ENCODE assay signal across 9 mouse cellular contexts in the genomic region with DNA sequence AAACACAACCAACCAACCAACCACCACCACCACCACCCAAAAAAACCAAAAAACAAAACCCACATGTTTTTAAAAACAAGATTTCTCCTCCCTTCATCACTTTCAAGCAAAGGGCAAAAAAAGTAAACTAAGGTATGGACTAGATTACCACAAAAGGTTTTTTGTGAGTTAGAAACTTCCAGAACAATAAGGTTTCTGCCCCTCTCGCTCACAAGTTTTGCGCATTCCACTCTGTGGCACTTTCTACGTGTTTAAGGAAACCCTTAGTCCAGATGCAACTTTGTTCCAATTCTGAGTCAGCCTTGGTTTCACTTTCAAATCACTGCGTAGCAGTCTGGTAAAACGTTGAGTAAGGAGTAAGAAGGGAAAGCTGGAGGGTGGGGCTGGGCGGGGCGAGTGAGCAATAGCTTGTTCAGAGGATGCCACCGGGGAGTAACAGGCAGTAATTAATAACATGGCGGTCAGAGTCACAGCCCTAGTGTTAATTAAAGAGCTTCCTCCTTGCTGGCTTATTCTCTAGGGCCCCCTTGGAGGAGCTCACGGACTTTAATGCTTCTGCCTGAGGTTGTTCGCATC. TPM values are rescaled to one million over a fixed set of nuclear protein-coding genes. Genes with fewer than 3 reads are reported as not detected.
DNase-seq lines count a peak whose midpoint lies in the region; ATAC-seq and TF ChIP-seq lines count a peak whose summit lies in the region.
"Had no signal": no experiment of that assay in that cellular context is flagged by ENCODE, and none has a peak within 500 bp of the region (broad histone marks: within the 10 kb centered on the region; RNA-seq: fewer than 3 reads in every experiment).

No protein-coding gene starts in this region.

- H3K4me1 ChIP-seq in liver, postnatal 0 days (ENCODE audit: insufficient read depth) = peaks cover 29% of the 10 kb centered on the region
- H3K4me1 ChIP-seq in stomach, embryonic 14.5 days (ENCODE audit: control insufficient read depth, insufficient read depth, low read length) = no peaks in the 10 kb centered on the region
- H3K4me1 ChIP-seq: neural tube, embryonic 12.5 days had no signal

- no peaks in the 10 kb centered on the region for H3K9me3 ChIP-seq in liver, postnatal 0 days (ENCODE audit: low read length)
- no peaks in the 10 kb centered on the region for H3K9me3 ChIP-seq in stomach, embryonic 14.5 days (ENCODE audit: control insufficient read depth, low read depth, low read length)
- H3K9me3 ChIP-seq: neural tube, embryonic 12.5 days had no signal

- no peak for TF ChIP-seq EP300 in liver, postnatal 0 days (IDR thresholded peaks at IDR 0.05; ENCODE audit: low read depth)

- H3K4me2 ChIP-seq in liver, postnatal 0 days (ENCODE audit: low read depth, low read length) = peak overlapping the region; percentile 47
- H3K4me2 ChIP-seq in stomach, embryonic 14.5 days (replicated peaks; ENCODE audit: low read depth, low read length) = no peak overlapping the region
- H3K4me2 ChIP-seq: neural tube, embryonic 12.5 days had no signal

- no peaks in the 10 kb centered on the region for H3K27me3 ChIP-seq in liver, postnatal 0 days (ENCODE audit: insufficient read depth, low read length)
- H3K27me3 ChIP-seq in stomach, embryonic 14.5 days (ENCODE audit: control insufficient read depth, insufficient read depth, low read length) = no peaks in the 10 kb centered on the region
- H3K27me3 ChIP-seq: neural tube, embryonic 12.5 days had no signal

- WGBS in liver, postnatal 0 days (ENCODE audit: insufficient replicate concordance) = 39% methylated on average over 11 of the region's 11 CpGs
- WGBS in large intestine, adult 2 months = 10% methylated on average over 11 of the region's 11 CpGs
- 65% methylated on average over 11 of the region's 11 CpGs for WGBS in stomach, embryonic 14.5 days

- intact Hi-C loops in left cerebral cortex, postnatal 10 days (cut with DNase I) = no loop called here

- peak; percentile 41 for DNase-seq in liver, postnatal 0 days
- DNase-seq in liver = no peak
- peak; percentile 50 for DNase-seq in Muller cell, postnatal 12 days (ENCODE audit: inconsistent ontology term)
- DNase-seq in heart, adult 8-10 months (ENCODE audit: low spot score) = peak; percentile 80
- DNase-seq in large intestine, adult 2 months (ENCODE audit: low read depth, low spot score) = peak; percentile 89
- DNase-seq in left cerebral cortex, adult 18-20 months (ENCODE audit: low spot score in 2 of 2) = no peak
- DNase-seq in left cerebral cortex, postnatal 10 days (ENCODE audit: extremely low spot score in 1 of 2, low spot score in 2 of 2) = no peak

- peak overlapping the region; percentile 15; the same call in 1 of the 2 replicates for H3K4me3 ChIP-seq in liver, postnatal 0 days (ENCODE audit: low read depth, low read length)
- no peak overlapping the region for H3K4me3 ChIP-seq in stomach, embryonic 14.5 days (ENCODE audit: low read depth, low read length)
- H3K4me3 ChIP-seq: neural tube, embryonic 12.5 days had no signal

- H3K9ac ChIP-seq in liver, postnatal 0 days (replicated peaks) = 0 out of 2 replicates have a peak overlapping the region, but pooled peaks have one; percentile 7
- no peak overlapping the region for H3K9ac ChIP-seq in stomach, embryonic 14.5 days (replicated peaks; ENCODE audit: low read depth, low read length)
- H3K9ac ChIP-seq: neural tube, embryonic 12.5 days had no signal

- no peaks in the 10 kb centered on the region for H3K36me3 ChIP-seq in liver, postnatal 0 days (replicated peaks; ENCODE audit: insufficient read depth, low read length)
- H3K36me3 ChIP-seq in stomach, embryonic 14.5 days (ENCODE audit: control insufficient read depth, insufficient read depth, low read length) = no peaks in the 10 kb centered on the region
- H3K36me3 ChIP-seq: neural tube, embryonic 12.5 days had no signal

- peak overlapping the region; percentile 57; the same call in 1 of the 2 replicates for H3K27ac ChIP-seq in liver, postnatal 0 days (ENCODE audit: low read depth)
- H3K27ac ChIP-seq in stomach, embryonic 14.5 days (ENCODE audit: low read length) = no peak overlapping the region
- H3K27ac ChIP-seq: neural tube, embryonic 12.5 days had no signal

- ATAC-seq in liver, postnatal 0 days = peak; percentile 58; the same call in 1 of the 2 replicates
- 0 out of 2 replicates have a peak, but pooled peaks have one; percentile 53 for ATAC-seq in stomach, embryonic 14.5 days (ENCODE audit: insufficient number of reproducible peaks, insufficient read depth, low FRiP score, low read depth)

- TF ChIP-seq CTCF in liver, postnatal 0 days (IDR thresholded peaks at IDR 0.05; ENCODE audit: low read depth) = no peak

RNA-seq across cellular contexts. Expression of a gene that starts 34.0 kb away (rescaled TPM):
- 3.5 and 4.0 TPM in 2 replicates for polyA plus RNA-seq in liver, postnatal 0 days (2015; fragmentation: Nextera tagmentation; extraction: Ambion mirVana)
- total RNA-seq in heart, adult 8-10 months (2022) = 10 to 100 TPM; 28.8 to 35.6 (median 30.2) TPM
- 16.9 and 36.3 TPM in 2 replicates for polyA plus RNA-seq in large intestine, adult 2 months (2012; rRNA removed)
- 36.5 and 41.6 TPM in 2 replicates for polyA plus RNA-seq in stomach, embryonic 14.5 days (2014; fragmentation: Nextera tagmentation; extraction: Ambion mirVana)
- 10 to 100 TPM; 71.1 TPM for total RNA-seq in left cerebral cortex, adult 18-20 months (2021)
- 10 to 100 TPM; 61.8 to 74.7 TPM for total RNA-seq in left cerebral cortex, postnatal 10 days (2021)

Comparison
In these comparisons a context has a peak if more than half of its experiments do, and no peak if none do; other contexts are left out.
1. DNase-seq: peak in liver, postnatal 0 days (single experiment), Muller cell, postnatal 12 days (single experiment), heart, adult 8-10 months (single experiment) and large intestine, adult 2 months (single experiment); none in liver (single experiment), left cerebral cortex, adult 18-20 months (0 of 2) and left cerebral cortex, postnatal 10 days (0 of 2).